Mouse (Mus musculus) CD4-positive, CD25-positive, alpha-beta regulatory T cell, adult 4 months (primary cell): ENCODE data around the gene Olfr629. TPM values are rescaled to one million over a fixed set of nuclear protein-coding genes. Genes with fewer than 3 reads are reported as not detected.
"Not testable (repeated sequence)": the region's sequence is repeated elsewhere in the genome, so short reads cannot be mapped to it uniquely, and the experiment has no call there.

Experiments
- ATAC-seq: one replicate; pipeline ENCODE4 v1.8.0; 2017
- polyA plus RNA-seq, 2 experiments: library from polyadenylated mRNA; unstranded; fragments of 100-300 nt; shearing (Covaris generic); gene quantifications; one replicate each; pipeline ENCODE4 v1.2.1; 2017

The Olfr629 gene
- polyA plus RNA-seq, result not detected

GRCm38 (mm10) chr7:103744843-103745242 lies at the start of gene Olfr629:
Olfr629 (minus strand) TSS chr7:103744943.
- no peak for ATAC-seq

- no peak for ATAC-seq
Measured at GRCm38 (mm10) chr7:103792669-103793388, 48.1 kb upstream of the Olfr629 start.

GRCm38 (mm10) chr7:103791721-103792120 lies 47.0 kb upstream of the Olfr629 start, which contains the start of gene Olfr67:
Olfr67 (minus strand) TSS chr7:103791821.
- ATAC-seq, result no peak

DNA sequence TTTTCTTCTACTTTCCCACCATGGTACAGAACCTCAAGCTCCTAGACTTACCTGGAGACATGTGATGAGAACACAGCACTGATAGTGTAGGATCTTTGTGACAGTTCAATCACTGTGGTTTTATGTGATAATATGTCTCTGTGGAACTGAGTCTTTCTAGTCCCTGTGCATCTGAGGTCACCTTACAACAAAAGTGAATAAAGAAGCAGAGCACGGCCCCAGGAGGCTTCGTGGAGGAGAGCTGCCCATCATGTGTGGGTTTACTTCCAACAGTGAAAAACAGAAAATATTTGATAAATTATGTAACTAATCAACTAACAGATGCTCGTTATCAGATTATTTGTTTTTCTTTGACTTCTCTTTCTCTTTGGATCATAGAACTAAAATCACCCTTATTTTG lies 34.9 kb upstream of the Olfr629 start, which contains the start of gene Olfr68:
Olfr68 (minus strand) TSS at position 101 of the 400 bp plus-strand sequence.
- no peak for ATAC-seq

GRCm38 (mm10) chr7:103777652-103778051 lies 32.9 kb upstream of the Olfr629 start:
- ATAC-seq, result not testable (repeated sequence)

GRCm38 (mm10) chr7:103771494-103771893 lies 26.8 kb upstream of the Olfr629 start, which contains the start of gene Olfr69:
Olfr69 (minus strand) TSS chr7:103771594.
- ATAC-seq, result no peak

DNA sequence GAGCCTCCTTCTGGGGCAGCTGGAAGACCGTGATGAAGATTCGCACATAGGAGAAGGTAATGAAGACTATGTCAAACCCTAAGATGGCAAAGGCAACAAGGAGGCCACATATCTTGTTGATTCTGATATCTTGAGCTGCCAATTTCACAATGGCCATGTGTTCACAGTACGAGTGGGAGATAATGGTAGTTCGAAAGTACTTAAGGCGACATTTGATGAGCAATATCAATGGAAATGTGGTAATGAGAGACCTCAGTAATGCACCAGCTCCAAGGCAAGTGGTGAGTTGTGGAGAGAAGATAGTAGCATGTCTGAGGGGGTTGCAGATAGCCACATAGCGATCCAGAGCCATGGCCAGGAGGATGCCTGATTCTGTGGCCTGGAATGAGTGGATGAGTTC lies 22.9 kb upstream of the Olfr629 start:
- ATAC-seq, result not testable (repeated sequence)

DNA sequence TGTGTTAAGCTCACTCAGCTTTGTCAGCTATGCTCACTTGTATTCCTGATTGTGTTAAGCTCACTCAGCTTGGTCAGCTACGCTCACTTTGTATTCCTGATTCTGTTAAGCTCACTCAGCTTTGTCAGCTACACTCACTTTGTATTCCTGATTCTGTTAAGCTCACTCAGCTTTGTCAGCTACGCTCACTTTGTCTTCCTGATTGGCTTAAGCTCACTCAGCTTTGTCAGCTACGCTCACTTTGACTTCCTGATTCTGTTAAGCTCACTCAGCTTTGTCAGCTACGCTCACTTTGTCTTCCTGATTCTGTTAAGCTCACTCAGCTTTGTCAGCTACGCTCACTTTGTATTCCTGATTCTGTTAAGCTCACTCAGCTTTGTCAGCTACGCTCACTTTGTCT lies 17.5 kb upstream of the Olfr629 start:
- ATAC-seq, result not testable (repeated sequence)

- no peak for ATAC-seq
Measured at GRCm38 (mm10) chr7:103757233-103757632, 12.5 kb upstream of the Olfr629 start, which contains the start of gene Olfr630. Olfr630 (minus strand) TSS chr7:103757333.

- ATAC-seq, result no peak
Measured at GRCm38 (mm10) chr7:103730074-103730473, 14.7 kb downstream of the Olfr629 start, which contains the start of gene Olfr628. Olfr628 (plus strand) TSS chr7:103730374.

- not testable (repeated sequence) for ATAC-seq
Measured at GRCm38 (mm10) chr7:103716398-103716797, 28.3 kb downstream of the Olfr629 start.

- no peak for ATAC-seq
Measured at GRCm38 (mm10) chr7:103714371-103714770, 30.4 kb downstream of the Olfr629 start, which contains the start of gene Olfr243. Olfr243 (plus strand) TSS chr7:103714671.

GRCm38 (mm10) chr7:103712024-103712423 lies 32.7 kb downstream of the Olfr629 start:
- no peak for ATAC-seq

DNA sequence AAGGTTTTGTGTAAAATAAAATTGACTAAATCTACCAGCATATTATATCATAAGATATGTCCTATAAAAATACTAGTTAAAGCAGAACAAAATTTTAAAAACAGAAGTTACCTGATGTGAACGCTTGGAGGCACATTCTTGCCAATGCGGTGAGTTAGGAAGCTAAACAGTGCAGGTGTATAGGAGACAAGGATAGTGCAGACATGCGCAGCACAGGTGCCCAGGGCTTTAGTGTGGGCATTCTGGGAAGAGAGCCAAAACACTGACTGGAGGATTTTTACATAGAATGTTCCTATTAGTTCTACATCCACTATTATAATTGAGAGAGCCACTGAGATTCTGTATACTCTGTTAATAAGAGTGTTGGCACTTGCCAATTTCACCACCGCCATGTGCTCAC lies 45.3 kb downstream of the Olfr629 start:
- no peak for ATAC-seq

Other genes starting within 250 kb of the Olfr629 start
- gene Olfr609, start 246.9 kb downstream of the Olfr629 start, polyA plus RNA-seq, result not detected
- not detected for gene Olfr610, start 232.8 kb downstream of the Olfr629 start, polyA plus RNA-seq
- not detected for gene Olfr611, start 224.1 kb downstream of the Olfr629 start, polyA plus RNA-seq
- not detected for gene Olfr612, start 202.2 kb downstream of the Olfr629 start, polyA plus RNA-seq
- not detected for gene Olfr613, start 196.9 kb downstream of the Olfr629 start, polyA plus RNA-seq
- not detected for gene Olfr615, start 188.9 kb downstream of the Olfr629 start, polyA plus RNA-seq
- gene Olfr616, start 175.8 kb downstream of the Olfr629 start, polyA plus RNA-seq, result not detected
- gene Olfr617, start 171.9 kb downstream of the Olfr629 start, polyA plus RNA-seq, result not detected
- gene Olfr618, start 154.8 kb downstream of the Olfr629 start, polyA plus RNA-seq, result not detected
- not detected for gene Olfr619, start 144.4 kb downstream of the Olfr629 start, polyA plus RNA-seq
- gene Olfr620, start 132.4 kb downstream of the Olfr629 start, polyA plus RNA-seq, result 1 to 10 TPM in 1 of 2 experiments, not detected in 1; 1.3 TPM
- gene Olfr622, start 102.2 kb downstream of the Olfr629 start, polyA plus RNA-seq, result not detected
- not detected for gene Olfr623, start 81.2 kb downstream of the Olfr629 start, polyA plus RNA-seq
- gene Olfr624, start 73.8 kb downstream of the Olfr629 start, polyA plus RNA-seq, result not detected
- gene Olfr625-ps1, start 62.2 kb downstream of the Olfr629 start, polyA plus RNA-seq, result not detected
- gene Olfr243, start 30.3 kb downstream of the Olfr629 start, polyA plus RNA-seq, result not detected
- not detected for gene Olfr628, start 14.6 kb downstream of the Olfr629 start, polyA plus RNA-seq
- gene Olfr630, start 12.4 kb upstream of the Olfr629 start, polyA plus RNA-seq, result not detected
- gene Olfr69, start 26.7 kb upstream of the Olfr629 start, polyA plus RNA-seq, result not detected
- not detected for gene Olfr68, start 34.8 kb upstream of the Olfr629 start, polyA plus RNA-seq
- gene Olfr67, start 46.9 kb upstream of the Olfr629 start, polyA plus RNA-seq, result not detected
- 1 to 10 TPM in 1 of 2 experiments, not detected in 1; 2.4 TPM for gene Hbb-bt, start 69.1 kb upstream of the Olfr629 start, polyA plus RNA-seq
- gene Hbb-bs, start 83.2 kb upstream of the Olfr629 start, polyA plus RNA-seq, result 1 to 10 TPM; 3.4 to 7.7 TPM
- not detected for gene Hbb-bh2, start 95.6 kb upstream of the Olfr629 start, polyA plus RNA-seq
- not detected for gene Hbb-bh1, start 98.2 kb upstream of the Olfr629 start, polyA plus RNA-seq
- gene Hbb-y, start 108.3 kb upstream of the Olfr629 start, polyA plus RNA-seq, result not detected
- under 1 TPM in 1 of 2 experiments, not detected in 1; 0.13 TPM for gene Olfr66, start 141.3 kb upstream of the Olfr629 start, polyA plus RNA-seq
- gene Olfr64, start 149.5 kb upstream of the Olfr629 start, polyA plus RNA-seq, result under 1 TPM in 1 of 2 experiments, not detected in 1; 0.07 TPM
- gene Olfr65, start 158.5 kb upstream of the Olfr629 start, polyA plus RNA-seq, result not detected
- not detected for gene Olfr631, start 183.9 kb upstream of the Olfr629 start, polyA plus RNA-seq
- not detected for gene Olfr632, start 189.4 kb upstream of the Olfr629 start, polyA plus RNA-seq
- gene Olfr633, start 199.5 kb upstream of the Olfr629 start, polyA plus RNA-seq, result not detected
- under 1 TPM in 1 of 2 experiments, not detected in 1; 0.05 TPM for gene Olfr635, start 226.2 kb upstream of the Olfr629 start, polyA plus RNA-seq